Mouse (Mus musculus) C2C12 (cell line): Measurements from ENCODE around the gene Idua. TPM values are rescaled to one million over a fixed set of nuclear protein-coding genes. Genes with fewer than 3 reads are reported as not detected.

Experiments used
- H3K27me3 ChIP-seq: one replicate; pipeline ENCODE4 v1.6.1; 2011; ENCODE audit not compliant: control insufficient read depth, insufficient read depth, insufficient read length
- H3K36me3 ChIP-seq: one replicate; pipeline ENCODE4 v1.6.1; 2011; ENCODE audit not compliant: control insufficient read depth, insufficient read depth
- H3K4me3 ChIP-seq: one replicate; pipeline ENCODE4 v1.5.1; 2011; ENCODE audit warnings: mild to moderate bottlenecking, control low read depth; ENCODE audit not compliant: poor library complexity, insufficient read depth, severe bottlenecking
- H3K79me2 ChIP-seq: one replicate; pipeline ENCODE4 v1.6.1; 2011; ENCODE audit not compliant: control insufficient read depth, insufficient read depth
- H3K79me3 ChIP-seq: one replicate; pipeline ENCODE4 v1.6.1; 2011; ENCODE audit warnings: low read depth, control low read depth
- H3ac ChIP-seq: one replicate; pipeline ENCODE3; 2011; ENCODE audit warnings: low read depth; ENCODE audit not compliant: control insufficient read depth, insufficient read length
- CEBPB ChIP-seq: IDR thresholded peaks from one replicate; pipeline ENCODE4 v1.6.1; 2011; ENCODE audit warnings: low read depth, mild to moderate bottlenecking, control low read depth, moderate library complexity
- CTCF ChIP-seq: IDR thresholded peaks from one replicate; pipeline ENCODE4 v1.5.1; 2011; ENCODE audit not compliant: control insufficient read depth, insufficient read depth, insufficient read length
- FOSL1 ChIP-seq: IDR thresholded peaks from one replicate; pipeline ENCODE4 v1.8.0; 2011; ENCODE audit warnings: mild to moderate bottlenecking, low read length; ENCODE audit not compliant: poor library complexity, insufficient read depth, severe bottlenecking
- MAX ChIP-seq: IDR thresholded peaks from one replicate; pipeline ENCODE4 v1.6.1; 2011; ENCODE audit warnings: mild to moderate bottlenecking, control low read depth
- MYOD1 ChIP-seq: IDR thresholded peaks from one replicate; pipeline ENCODE4 v1.6.1; 2011; ENCODE audit warnings: low read depth; ENCODE audit not compliant: control insufficient read depth, insufficient read length
- MYOG ChIP-seq: IDR thresholded peaks from one replicate; pipeline ENCODE4 v1.6.1; 2011; ENCODE audit not compliant: control insufficient read depth, insufficient read length; ENCODE audit errors: extremely low read depth
- USF1 ChIP-seq: IDR thresholded peaks from one replicate; pipeline ENCODE4 v1.6.1; 2011; ENCODE audit warnings: low read depth, mild to moderate bottlenecking, control low read depth, moderate library complexity
- polyA plus RNA-seq: library from polyadenylated mRNA; unstranded; fragments of >200 nt; fragmentation: generic; extraction: Trizol; gene quantifications from one replicate; pipeline ENCODE4 v1.2.1, GENCODE M21; 2012; ENCODE audit warnings: missing spikeins

The Idua gene
- polyA plus RNA-seq, 1 experiment, result 1.1 TPM

DNA sequence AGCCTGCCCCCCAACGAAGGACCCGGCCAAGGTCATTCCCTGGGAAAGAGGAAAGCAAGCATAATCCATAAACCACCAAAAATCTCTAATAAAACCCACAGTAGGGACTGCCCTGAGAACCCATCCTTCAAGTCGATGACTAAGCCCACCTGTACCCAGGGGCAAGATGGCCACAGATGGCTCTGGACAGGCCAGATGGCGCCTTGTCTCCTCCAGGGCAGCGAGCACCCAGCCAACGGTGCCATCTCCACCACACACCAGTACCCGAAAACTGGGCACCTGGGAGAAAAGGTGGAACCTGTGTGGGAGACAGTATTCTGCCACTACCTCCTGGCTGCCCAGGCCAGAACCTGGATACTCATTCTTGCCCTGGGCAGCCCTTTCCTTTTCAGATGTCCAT is 9.8 kb upstream of the Idua start:
- Histone ChIP-seq H3K27me3 (no peaks in the 10 kb centered on the region), H3K4me3 (no peak overlapping the region), H3K79me2 (no peaks in the 10 kb centered on the region), H3K79me3 (no peaks in the 10 kb centered on the region), H3K36me3 (peaks cover 15% of the 10 kb centered on the region), H3ac (no peak overlapping the region)
- no peak for TF ChIP-seq CEBPB
- TF ChIP-seq FOSL1, result no peak
- TF ChIP-seq CTCF, result no peak
- no peak for TF ChIP-seq USF1
- no peak for TF ChIP-seq MYOG
- TF ChIP-seq MYOD1, result no peak
- no peak for TF ChIP-seq MAX

- Histone ChIP-seq H3K79me2 (no peaks in the 10 kb centered on the region), H3K4me3 (no peak overlapping the region), H3K27me3 (no peaks in the 10 kb centered on the region), H3ac (no peak overlapping the region), H3K79me3 (no peaks in the 10 kb centered on the region), H3K36me3 (peaks cover 16% of the 10 kb centered on the region)
- TF ChIP-seq CTCF, result no peak
- TF ChIP-seq FOSL1, result no peak
- TF ChIP-seq MYOG, result no peak
- TF ChIP-seq MAX, result no peak
- TF ChIP-seq CEBPB, result no peak
- TF ChIP-seq USF1, result no peak
- no peak for TF ChIP-seq MYOD1
These were observed 8.9 kb upstream of the Idua start for GRCm38 (mm10) chr5:108651136-108651720.

- Histone ChIP-seq H3K36me3 (peaks cover 16% of the 10 kb centered on the region), H3K79me2 (no peaks in the 10 kb centered on the region), H3K79me3 (no peaks in the 10 kb centered on the region), H3K27me3 (no peaks in the 10 kb centered on the region), H3K4me3 (no peak overlapping the region), H3ac (no peak overlapping the region)
- no peak for TF ChIP-seq MYOD1
- TF ChIP-seq USF1, result no peak
- TF ChIP-seq CTCF, result no peak
- TF ChIP-seq FOSL1, result no peak
- TF ChIP-seq MAX, result no peak
- no peak for TF ChIP-seq MYOG
- TF ChIP-seq CEBPB, result no peak
These were observed 8.3 kb upstream of the Idua start for GRCm38 (mm10) chr5:108651823-108652222.

DNA sequence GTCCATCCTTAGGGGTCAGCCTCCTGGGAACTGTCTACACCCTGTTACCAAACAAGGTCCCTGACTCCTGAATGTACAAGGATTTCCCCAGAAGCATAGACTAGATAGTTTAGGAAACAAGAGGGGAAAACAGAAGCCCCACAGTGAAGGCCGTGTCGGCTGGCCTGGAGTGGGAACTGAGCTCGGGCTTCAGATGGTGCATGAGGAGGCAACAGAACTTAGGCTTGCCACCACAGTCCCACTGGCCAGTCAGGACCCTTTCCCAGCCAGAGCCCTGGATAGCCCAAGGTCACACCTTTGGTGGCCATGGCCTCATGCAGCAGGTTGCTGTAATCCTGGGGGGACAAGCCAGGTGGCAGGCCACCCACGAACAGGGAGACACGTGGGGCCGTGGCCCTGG is 6.8 kb upstream of the Idua start:
- H3ac ChIP-seq, result no peak overlapping the region

GRCm38 (mm10) chr5:108654444-108654990 is 5.6 kb upstream of the Idua start:
- Histone ChIP-seq H3K27me3 (no peaks in the 10 kb centered on the region), H3K79me2 (peaks cover 5% of the 10 kb centered on the region), H3ac (no peak overlapping the region), H3K79me3 (no peaks in the 10 kb centered on the region), H3K4me3 (no peak overlapping the region), H3K36me3 (peaks cover 16% of the 10 kb centered on the region)
- no peak for TF ChIP-seq MYOD1
- TF ChIP-seq CTCF, result no peak
- no peak for TF ChIP-seq MYOG
- TF ChIP-seq USF1, result no peak
- no peak for TF ChIP-seq CEBPB
- TF ChIP-seq FOSL1, result no peak
- no peak for TF ChIP-seq MAX

More for the DNA sequence above, 6.8 kb upstream of the Idua start:
- no peaks in the 10 kb centered on the region for H3K79me3 ChIP-seq
- peaks cover 16% of the 10 kb centered on the region for H3K36me3 ChIP-seq
- H3K27me3 ChIP-seq, result no peaks in the 10 kb centered on the region
- no peak overlapping the region for H3K4me3 ChIP-seq
- TF ChIP-seq MYOG (no peak), CTCF (no peak), MYOD1 (no peak), CEBPB (no peak), MAX (no peak), FOSL1 (no peak), USF1 (no peak)
- H3K79me2 ChIP-seq, result no peaks in the 10 kb centered on the region

- Histone ChIP-seq H3K79me2 (peaks cover 13% of the 10 kb centered on the region), H3K27me3 (no peaks in the 10 kb centered on the region), H3ac (no peak overlapping the region), H3K4me3 (no peak overlapping the region), H3K79me3 (peaks cover 4% of the 10 kb centered on the region), H3K36me3 (peaks cover 16% of the 10 kb centered on the region)
- no peak for TF ChIP-seq MYOD1
- no peak for TF ChIP-seq MAX
- TF ChIP-seq CEBPB, result no peak
- TF ChIP-seq MYOG, result no peak
- TF ChIP-seq FOSL1, result no peak
- TF ChIP-seq USF1, result no peak
- TF ChIP-seq CTCF, result no peak
These were observed 4.8 kb upstream of the Idua start for GRCm38 (mm10) chr5:108655381-108655780.
